Mouse (Mus musculus) heart, adult 2 months (tissue): Measurements from ENCODE around the gene Gm37240.

Experiments
- CTCF ChIP-seq: fragments of 200-600 bp; IDR thresholded peaks from 2 replicates; pipeline ENCODE4 v1.8.1; 2022; ENCODE audit warnings: antibody characterized with exemption, mild to moderate bottlenecking, moderate library complexity
- EP300 ChIP-seq: fragments of 200-500 bp; IDR thresholded peaks from 2 replicates; pipeline ENCODE4 v1.6.1; 2011; ENCODE audit warnings: low read depth, low read length, control low read depth; ENCODE audit not compliant: insufficient read depth
- POLR2A ChIP-seq: fragments of 200-500 bp; IDR thresholded peaks from 2 replicates; pipeline ENCODE4 v1.6.1; 2011; ENCODE audit warnings: mild to moderate bottlenecking, low read depth, low read length, control low read depth; ENCODE audit not compliant: insufficient read depth

GRCm38 (mm10) chr3:85663826-85664225 lies 223.5 kb downstream of the Gm37240 start:
- no peak for TF ChIP-seq POLR2A
- TF ChIP-seq CTCF = no peak
- TF ChIP-seq EP300 = no peak
